Mouse (Mus musculus) retina, adult 2 months (tissue): ENCODE measurements around the gene Slc26a11.
A peak's percentile ranks its signal among the peaks of the same experiment; 100 is the strongest.

Source experiments
- DNase-seq: peaks from one replicate; pipeline ENCODE4 v3.0.0-alpha.2; 2012; ENCODE audit warnings: low read depth, low spot score

Gene Slc26a11

DNA sequence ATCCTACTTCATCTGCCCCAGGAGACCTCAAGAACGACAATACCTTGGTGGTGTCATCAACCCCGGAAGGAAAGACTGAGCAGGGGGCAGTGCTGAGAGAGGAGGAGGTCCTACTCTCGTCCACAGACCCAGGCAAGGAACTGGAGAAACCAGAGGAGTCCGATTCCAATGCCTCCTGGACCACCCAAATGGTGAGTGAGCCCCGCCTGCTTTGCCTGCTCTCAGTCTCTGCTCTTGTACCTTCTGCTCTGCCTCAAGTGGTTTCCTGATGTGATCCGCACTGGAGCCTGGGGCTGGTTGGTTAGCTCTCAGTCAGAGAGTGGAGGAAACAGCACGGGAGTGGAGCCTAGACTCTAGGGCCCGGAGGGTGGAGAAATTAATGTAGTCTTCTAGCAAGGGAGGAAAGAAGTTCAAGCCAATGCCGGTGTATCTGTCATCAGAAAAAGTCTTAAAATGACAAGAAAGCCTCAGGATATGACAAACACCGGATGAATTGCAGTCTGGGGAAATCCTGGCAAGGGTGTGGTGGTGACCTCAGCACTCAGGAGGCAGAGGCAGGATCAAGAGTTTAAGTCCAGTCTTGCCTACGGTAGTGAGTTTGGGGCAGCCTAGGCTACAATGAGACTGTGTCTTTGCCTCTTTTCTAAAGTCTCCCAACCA lies 47.3 kb downstream of the Slc26a11 start:
- no peak for DNase-seq

GRCm38 (mm10) chr11:119404627-119405026 lies 49.3 kb downstream of the Slc26a11 start:
- DNase-seq: peak; percentile 23

GRCm38 (mm10) chr11:119407381-119407780 lies 52.0 kb downstream of the Slc26a11 start:
- DNase-seq: no peak

DNA sequence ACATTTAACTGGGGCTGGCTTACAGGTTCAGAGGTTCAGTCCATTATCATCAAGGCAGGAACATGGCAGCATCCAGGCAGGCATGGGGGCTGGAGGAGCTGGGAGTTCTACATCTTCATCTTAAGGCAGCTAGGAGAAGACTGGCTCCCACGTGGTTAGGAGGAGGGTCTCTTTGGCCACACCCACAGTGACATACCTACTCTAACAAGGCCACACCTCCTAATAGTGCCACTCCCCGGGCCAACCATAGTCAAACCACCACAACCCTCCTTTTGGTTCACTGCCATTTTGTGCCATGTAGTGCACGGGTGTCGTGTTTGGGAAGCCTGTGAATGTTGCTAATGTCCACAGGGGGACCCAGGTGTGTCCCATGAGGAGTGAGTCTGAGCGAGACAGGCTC lies 52.6 kb downstream of the Slc26a11 start:
- DNase-seq: no peak

DNA sequence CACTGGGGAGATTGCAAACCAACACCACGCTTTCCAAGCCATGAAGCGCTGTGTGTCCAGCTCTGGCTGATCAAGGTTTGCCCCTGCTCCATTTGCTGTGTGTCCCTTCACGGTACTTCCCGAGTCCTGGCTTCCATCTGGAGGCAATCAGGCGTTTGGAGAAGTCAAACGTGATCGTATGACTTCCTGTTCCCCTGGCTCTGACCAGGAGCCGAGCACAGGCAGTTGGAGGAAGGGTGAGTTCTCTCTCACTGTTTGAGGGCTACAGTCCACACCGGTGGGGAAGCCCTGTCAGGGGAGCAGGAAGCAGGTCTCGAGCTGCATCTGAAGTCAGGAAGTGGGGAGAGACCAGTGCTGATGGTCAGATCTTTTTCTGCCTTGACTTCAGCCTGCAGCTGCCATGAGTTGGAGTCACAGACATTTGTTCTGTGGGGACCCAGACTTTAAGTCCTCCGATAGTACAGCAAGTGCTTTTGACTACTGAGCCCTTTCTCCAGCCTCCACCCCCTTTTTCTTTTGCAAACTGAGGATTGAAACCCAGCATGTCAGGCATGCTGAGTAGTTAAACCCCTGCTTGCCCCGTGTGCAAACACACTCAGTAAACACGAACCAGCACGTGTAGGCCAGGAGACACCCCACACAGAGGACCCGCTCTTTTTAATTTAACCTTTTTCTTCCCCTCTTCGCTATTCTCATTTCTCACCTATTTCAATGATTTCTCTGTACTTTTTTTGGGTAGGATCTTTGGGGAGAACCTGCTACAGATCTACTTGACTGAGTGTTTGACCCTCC lies 64.2 kb downstream of the Slc26a11 start:
- no peak for DNase-seq

DNA sequence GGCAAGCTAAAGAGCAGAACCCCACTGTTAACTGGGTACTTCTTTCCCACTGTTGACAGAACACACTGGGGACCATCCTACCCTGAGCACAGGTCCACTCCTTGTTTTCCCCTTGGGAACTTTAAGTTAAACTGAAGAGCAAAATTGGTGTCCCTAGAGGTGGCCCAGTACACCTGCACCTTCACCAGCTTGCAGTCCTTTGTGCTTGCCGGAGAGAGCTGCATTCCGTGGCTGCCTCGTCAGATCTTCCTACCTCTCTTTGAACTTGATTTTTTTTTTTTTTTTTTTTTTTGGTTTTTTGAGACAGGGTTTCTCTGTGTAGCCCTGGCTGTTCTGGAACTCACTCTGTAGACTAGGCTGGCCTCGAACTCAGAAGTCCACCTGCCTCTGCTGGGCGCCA lies 65.1 kb downstream of the Slc26a11 start:
- DNase-seq: no peak

GRCm38 (mm10) chr11:119427431-119427830 lies 72.1 kb downstream of the Slc26a11 start:
- DNase-seq: no peak

DNA sequence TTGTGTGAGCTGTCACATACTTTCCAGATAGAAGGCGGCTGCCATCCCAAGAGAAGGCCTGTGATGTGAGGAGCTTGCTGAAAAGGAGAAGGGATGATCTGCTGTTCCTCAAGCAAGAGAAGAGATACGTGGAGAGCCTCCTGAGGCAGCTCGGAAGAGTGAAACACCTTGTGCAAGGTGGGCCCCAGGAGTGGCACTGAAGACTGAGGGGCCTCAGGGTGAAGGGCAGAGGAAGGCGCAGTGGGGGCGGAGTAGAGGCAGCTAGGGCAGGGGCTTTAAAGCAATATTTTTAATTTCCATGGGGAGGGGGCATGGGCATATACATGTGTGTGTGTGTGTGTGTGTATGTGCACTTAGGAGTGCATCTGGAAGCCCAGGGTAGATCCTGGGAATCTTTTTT lies 72.6 kb downstream of the Slc26a11 start:
- no peak for DNase-seq

DNA sequence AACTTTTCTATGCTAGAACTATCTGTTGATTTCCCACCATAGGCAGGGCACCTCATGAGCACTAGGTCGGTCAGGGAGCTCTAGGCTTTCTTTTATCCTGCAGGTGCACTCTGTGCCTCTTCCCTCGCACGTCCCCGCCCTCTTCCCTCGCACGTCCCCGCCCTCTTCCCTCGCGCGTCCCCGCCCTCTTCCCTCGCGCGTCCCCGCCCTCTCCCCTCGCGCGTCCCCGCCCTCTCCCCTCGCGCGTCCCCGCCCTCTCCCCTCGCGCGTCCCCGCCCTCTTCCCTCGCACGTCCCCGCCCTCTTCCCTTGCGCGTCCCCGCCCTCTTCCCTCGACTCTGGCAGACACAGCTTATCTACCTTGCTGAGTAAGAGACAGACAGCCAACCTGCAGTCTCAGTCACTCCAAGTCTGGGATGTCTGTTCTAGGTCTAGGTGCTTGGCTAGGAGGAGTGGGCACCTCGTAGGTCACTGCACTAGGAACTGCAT lies 73.3 kb downstream of the Slc26a11 start:
- DNase-seq: peak; percentile 69
